Mouse (Mus musculus): ENCODE measurements at regions not wholly inside any gene's neighbourhood (a gene's known extent, or its start where the extent isn't known, plus 50 kb on each side); places are given as distances from the start of the nearest gene placed in this dataset.

DNA sequence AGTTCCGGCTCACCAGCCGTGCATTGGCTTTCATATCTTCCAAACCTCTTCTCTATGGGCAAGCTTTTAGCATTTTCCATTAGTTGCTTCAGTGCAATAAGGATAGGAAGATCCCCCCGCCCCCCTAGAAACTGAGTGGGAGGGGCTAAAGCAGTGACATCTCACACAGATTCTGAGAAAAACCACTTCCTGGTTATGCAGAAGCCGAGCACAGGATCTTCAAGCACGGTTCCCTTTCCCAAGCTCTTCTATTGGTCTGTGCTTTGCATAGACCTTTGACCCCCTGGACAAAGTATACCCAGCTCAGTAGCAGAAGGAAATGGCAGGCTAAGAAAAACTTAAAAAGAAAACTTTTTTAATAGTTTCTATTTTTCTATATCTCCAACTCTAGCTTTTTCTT is 86.1 kb upstream of the Cep162 start:
- TF ChIP-seq POLR2A (IDR thresholded peaks at IDR 0.05; ENCODE audit: extremely low read depth, insufficient read depth, low read length) = no peak
- TF ChIP-seq CTCF (IDR thresholded peaks at IDR 0.05; ENCODE audit: low read depth, low read length) = no peak
